Mouse (Mus musculus): Measurements from ENCODE around the gene Vwa2. TPM values are rescaled to one million over a fixed set of nuclear protein-coding genes. Genes with fewer than 3 reads are reported as not detected.

Gene Vwa2
- total RNA-seq, 2 experiments from 2014 or later: not detected

DNA sequence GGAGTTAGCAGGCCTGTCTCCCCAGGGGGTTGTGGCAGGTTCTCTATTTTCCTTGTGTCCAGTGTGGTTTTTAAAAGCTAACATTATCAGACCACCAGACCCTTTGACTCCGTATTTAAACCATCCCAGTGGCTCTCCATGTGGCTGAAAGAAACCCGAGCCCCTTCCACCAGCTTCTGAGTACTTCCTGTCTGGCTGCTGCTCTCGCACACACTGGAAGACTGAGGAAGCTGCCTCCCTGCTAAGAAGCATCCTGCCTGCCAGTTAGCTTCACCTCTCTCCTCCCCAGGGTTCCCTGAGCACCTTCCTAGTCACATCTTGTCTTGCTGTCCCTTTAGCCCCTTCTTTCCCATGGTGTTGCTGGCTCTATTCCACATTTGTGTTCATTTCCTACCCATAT lies 33.8 kb downstream of the Vwa2 start:
- DNase-seq (ENCODE audit: extremely low spot score in 1 of 2, low spot score in 1 of 2): no peak

- peak in 1 of 2 experiments; percentile 59 for DNase-seq (ENCODE audit: extremely low spot score in 1 of 2, low spot score in 1 of 2)
These were observed 34.6 kb downstream of the Vwa2 start for GRCm38 (mm10) chr19:56908472-56909270.

- no peak for DNase-seq (ENCODE audit: extremely low spot score in 1 of 2, low spot score in 1 of 2)
These were observed 36.5 kb downstream of the Vwa2 start for GRCm38 (mm10) chr19:56910561-56910960.

DNA sequence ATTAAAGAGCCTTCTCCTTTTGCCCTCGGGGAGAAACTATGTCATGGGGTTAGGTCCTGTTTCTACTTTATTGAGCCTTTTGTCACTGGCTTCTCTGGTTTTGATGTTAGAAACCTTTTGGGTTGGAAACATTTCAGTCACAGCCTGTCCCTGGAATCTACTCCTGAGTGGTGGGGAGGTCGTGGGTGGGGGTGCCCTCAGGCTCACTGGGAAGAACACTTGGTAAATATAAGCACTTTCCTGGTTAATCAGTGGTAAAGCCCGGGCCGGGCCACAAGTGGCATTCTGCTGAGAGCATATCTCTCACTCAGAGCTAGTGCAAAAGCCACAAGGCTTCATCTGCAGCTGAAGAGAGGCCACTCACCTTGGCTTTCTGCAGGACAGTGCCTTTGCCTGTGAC lies 39.7 kb downstream of the Vwa2 start:
- DNase-seq (ENCODE audit: extremely low spot score in 1 of 2, low spot score in 1 of 2): no peak

GRCm38 (mm10) chr19:56914658-56915057 lies 40.6 kb downstream of the Vwa2 start:
- no peak for DNase-seq (ENCODE audit: extremely low spot score in 1 of 2, low spot score in 1 of 2)

DNA sequence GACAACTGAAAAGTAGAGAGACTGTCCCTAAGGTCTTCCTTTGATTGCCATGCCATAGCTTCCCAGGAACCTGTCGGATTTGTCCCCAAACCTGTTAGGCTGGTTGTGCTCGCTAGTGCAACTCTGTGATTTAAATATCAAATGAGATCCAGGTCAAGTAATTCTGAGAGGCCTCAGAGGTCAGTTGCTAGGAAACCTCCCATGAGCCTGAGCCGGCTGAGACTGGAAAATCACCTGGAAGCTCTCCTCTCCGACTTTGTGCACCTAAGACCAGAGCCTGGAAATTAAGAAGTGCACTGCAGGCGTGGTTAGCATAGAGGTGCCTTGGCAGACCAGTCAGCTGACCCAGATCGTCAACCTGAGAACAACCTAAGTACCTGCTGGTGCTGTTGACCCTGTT lies 41.0 kb downstream of the Vwa2 start:
- DNase-seq (ENCODE audit: extremely low spot score in 1 of 2, low spot score in 1 of 2): no peak

GRCm38 (mm10) chr19:56919628-56920027 lies 45.6 kb downstream of the Vwa2 start:
- DNase-seq (ENCODE audit: extremely low spot score in 1 of 2, low spot score in 1 of 2): peak; percentile 77 to 92

DNA sequence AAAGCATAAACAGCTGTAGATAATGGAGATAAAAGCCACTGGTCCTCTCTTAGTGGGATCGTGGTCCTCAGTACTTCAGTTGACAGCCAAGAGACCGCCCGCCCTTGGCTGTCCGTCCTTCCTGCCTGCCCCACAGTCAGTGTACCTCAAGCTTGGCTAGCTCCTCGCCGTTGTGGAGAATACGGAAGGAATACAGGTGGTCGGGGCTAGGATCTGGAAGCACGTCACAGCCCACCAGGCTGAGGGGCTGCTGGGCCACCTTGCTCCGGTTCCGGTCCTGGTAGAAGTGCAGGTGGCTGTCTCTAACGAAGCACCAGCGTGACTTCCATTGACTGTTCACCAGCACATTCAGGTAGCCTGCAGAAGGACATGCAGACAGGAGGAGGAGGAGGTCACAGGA lies 46.2 kb downstream of the Vwa2 start:
- DNase-seq (ENCODE audit: extremely low spot score in 1 of 2, low spot score in 1 of 2): no peak

GRCm38 (mm10) chr19:56921744-56922143 lies 47.7 kb downstream of the Vwa2 start:
- no peak for DNase-seq (ENCODE audit: extremely low spot score in 1 of 2, low spot score in 1 of 2)

DNA sequence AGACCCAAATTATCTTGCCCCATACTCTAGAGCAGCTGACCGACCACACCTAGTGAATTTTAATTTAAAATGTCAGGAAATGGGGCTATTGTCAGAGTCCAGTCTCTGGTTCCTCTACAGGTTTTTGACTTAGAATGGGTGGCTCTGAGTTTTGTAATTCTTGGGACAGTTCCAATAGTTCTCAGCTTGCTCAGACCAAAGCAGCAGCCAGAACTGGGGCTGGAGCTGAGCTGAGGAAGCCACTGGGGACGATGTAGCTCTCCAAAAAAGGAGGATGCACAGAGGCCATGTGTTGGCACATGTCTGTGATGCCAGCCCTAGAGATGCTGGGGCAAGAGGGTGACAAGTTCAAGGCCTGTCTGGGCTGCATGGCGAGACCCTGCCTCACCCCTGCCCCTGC lies 55.3 kb downstream of the Vwa2 start:
- no peak for DNase-seq (ENCODE audit: extremely low spot score in 1 of 2, low spot score in 1 of 2)

DNA sequence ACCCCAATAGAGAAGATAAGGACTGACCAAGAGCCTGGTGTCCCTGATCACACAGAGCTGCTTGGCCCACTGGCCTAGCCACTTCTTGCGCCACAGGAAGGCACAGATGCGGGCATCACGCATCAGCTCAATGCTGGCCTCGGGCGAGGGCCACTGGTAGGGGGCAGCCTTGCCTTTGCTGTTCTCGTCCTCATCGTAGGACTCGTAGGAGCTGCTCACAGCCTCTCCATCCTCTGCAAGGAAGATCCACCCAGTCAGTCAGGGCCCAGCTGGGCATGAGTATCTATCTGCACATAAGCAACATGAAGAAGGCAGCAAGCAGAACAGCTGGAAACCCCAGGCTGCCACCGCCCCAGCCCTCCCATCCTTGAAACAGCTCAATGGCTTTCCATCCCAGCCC lies 56.0 kb downstream of the Vwa2 start:
- no peak for DNase-seq (ENCODE audit: extremely low spot score in 1 of 2, low spot score in 1 of 2)

DNA sequence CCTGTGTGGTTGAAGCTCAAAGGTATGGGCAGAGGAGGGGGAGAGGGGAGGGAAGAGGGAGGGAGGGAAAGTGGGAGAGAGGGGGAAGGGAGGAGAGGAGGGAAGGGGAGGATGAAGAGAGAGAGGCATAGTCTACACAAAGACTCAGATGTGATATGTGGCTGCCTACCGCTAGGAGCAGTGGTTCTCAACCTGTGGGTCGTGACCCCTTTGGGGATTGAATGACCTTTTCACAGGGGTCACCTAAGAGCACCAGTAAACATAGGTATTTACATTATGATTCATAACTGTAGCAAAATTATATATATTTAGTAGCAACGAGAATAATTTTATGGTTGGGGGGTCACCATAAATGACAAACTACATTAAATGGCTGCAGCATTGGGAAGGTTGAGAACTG lies 59.8 kb downstream of the Vwa2 start:
- DNase-seq (ENCODE audit: extremely low spot score in 1 of 2, low spot score in 1 of 2): no peak

GRCm38 (mm10) chr19:56935111-56935510 lies 61.1 kb downstream of the Vwa2 start:
- no peak for DNase-seq (ENCODE audit: extremely low spot score in 1 of 2, low spot score in 1 of 2)

GRCm38 (mm10) chr19:56935777-56936176 lies 61.7 kb downstream of the Vwa2 start:
- DNase-seq (ENCODE audit: extremely low spot score in 1 of 2, low spot score in 1 of 2): no peak

DNA sequence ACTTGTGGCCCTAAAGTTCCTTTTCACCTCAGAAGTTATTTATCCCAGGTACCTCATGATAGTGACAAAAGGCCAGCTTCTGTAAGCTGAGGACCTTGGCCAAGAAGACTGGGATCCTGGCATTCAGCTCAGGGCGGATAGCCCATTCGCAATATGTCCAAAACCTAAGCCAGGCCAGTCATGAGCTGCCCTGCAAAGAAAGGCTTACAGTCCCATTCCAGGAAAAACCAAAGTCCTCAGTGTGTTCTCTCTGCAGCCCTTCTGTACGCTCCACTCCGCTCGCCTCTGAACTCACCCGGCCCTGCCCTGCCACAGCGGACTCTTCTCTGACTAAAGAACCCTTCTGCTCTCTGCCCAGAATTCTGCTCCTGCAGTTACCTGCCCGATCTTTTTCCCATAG lies 62.2 kb downstream of the Vwa2 start:
- DNase-seq (ENCODE audit: extremely low spot score in 1 of 2, low spot score in 1 of 2): no peak

DNA sequence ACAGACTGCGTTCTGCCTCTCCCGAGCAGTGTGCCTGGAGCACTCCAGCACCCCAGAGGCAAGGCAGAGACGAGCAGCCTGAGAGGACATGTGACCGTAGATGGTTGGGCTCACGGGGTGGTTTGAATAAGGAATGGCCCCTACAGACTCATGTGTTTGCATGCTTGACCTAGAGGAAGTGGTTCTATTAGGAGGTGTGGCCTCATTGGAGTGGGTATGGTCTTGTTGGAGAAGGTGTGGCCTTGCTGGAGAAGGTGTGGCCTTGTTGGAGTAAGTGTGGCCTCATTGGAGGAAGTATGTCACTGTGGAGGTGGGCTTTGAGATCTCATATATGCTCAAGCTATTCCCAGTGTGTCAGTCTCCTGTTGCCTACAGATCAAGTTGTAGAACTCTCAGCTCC lies 63.9 kb downstream of the Vwa2 start:
- no peak for DNase-seq (ENCODE audit: extremely low spot score in 1 of 2, low spot score in 1 of 2)

DNA sequence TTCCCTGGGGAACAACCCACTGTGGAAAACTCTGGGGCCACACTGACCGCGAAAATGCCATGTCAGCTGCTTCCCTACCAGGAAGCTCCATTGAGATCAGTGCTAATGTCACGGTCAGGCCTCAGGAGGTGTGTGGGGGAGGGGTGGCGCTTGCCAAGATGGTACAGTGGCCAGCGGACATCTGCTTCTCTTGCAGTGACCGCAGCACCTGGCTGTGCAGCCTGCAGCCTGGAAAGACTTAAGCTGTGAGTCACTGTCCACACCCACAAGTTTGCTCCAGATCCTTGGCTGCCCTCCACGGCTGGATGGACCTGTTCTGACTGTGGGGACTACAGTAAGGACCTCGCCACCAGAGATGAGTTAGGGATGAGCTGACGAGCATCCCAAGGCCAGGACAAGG lies 65.8 kb downstream of the Vwa2 start:
- no peak for DNase-seq (ENCODE audit: extremely low spot score in 1 of 2, low spot score in 1 of 2)

DNA sequence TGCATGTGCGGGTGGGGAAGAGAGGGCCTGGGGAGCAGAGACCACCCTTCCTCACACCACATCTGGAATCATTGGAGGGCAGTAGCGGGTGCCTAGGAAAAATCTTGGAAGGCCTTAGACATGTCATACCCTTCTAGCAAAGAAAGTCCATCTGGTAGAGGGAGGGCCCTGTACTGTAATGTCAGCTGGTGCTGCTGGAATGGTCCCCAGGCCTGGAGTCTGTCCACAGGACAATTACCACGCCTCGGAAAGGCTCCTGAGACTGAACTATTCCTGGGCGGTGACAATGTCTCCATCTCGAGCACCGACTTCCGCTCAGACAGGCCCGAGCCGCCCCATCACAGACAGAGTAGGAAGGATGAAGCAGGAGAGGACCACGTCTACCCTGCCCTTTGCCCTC lies 66.5 kb downstream of the Vwa2 start:
- no peak for DNase-seq (ENCODE audit: extremely low spot score in 1 of 2, low spot score in 1 of 2)

- DNase-seq (ENCODE audit: extremely low spot score in 1 of 2, low spot score in 1 of 2): no peak
These were observed 68.2 kb downstream of the Vwa2 start for GRCm38 (mm10) chr19:56942216-56942615.

GRCm38 (mm10) chr19:56944211-56944610 lies 70.2 kb downstream of the Vwa2 start:
- DNase-seq (ENCODE audit: extremely low spot score in 1 of 2, low spot score in 1 of 2): no peak

DNA sequence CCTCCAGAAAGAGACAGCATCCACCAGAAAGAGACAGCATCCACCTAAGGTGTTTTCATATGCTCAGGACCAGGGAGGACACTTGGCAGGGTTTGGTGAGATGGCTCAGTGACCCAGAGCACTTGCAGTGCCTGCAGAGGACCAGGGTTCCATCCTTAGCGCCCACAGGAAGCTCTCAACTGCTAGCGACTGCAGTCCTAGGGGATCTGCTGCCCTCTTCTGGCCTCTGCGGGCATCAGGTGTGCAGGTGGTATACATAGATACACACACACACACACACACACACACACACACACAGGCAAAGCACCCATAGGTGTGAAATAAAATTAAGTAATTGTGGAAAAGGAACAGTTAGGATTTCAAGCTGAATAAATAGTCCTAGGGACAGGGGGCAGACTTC lies 70.8 kb downstream of the Vwa2 start:
- DNase-seq (ENCODE audit: extremely low spot score in 1 of 2, low spot score in 1 of 2): no peak

DNA sequence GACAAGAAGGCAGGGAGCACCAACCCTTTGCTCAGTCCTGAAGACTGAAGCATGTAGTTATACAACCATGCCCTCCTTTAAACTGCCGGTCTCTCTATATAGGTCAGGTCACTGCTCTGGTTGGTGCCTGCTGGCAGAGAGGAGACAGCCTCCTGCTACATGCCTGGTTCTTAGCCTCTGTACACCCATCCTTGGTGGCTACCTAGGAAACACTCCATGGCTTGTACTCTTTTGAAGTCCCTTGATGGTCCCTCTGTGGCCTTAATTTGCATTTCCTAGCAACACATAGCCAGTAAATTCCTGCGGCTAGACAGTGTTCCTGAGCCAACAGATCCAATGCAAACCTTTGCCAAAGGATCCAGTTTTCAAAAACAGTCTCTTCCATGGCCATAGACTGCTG lies 71.6 kb downstream of the Vwa2 start:
- DNase-seq (ENCODE audit: extremely low spot score in 1 of 2, low spot score in 1 of 2): no peak

GRCm38 (mm10) chr19:56946277-56946676 lies 72.2 kb downstream of the Vwa2 start:
- DNase-seq (ENCODE audit: extremely low spot score in 1 of 2, low spot score in 1 of 2): no peak
